Mouse (Mus musculus): ENCODE data around the gene Spata13.

Gene Spata13

DNA sequence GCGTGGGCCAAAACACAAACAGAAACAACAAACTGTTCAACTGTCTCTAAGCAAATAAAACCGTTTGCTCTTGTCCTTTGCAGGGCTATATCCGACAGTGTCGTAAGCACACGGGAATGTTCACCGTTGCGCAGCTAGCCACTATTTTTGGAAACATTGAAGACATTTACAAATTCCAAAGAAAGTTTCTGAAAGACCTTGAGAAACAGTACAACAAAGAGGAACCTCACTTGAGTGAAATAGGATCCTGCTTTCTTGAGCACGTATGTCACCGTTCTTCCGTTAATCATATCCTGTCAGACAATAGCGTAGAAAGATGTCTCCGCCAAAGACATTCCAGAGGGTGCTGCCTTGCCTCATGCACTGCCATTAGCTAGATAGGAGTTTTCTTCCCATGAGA, 116.1 kb downstream of the Spata13 start:
- no peak for DNase-seq (ENCODE audit: low spot score in 2 of 2)

DNA sequence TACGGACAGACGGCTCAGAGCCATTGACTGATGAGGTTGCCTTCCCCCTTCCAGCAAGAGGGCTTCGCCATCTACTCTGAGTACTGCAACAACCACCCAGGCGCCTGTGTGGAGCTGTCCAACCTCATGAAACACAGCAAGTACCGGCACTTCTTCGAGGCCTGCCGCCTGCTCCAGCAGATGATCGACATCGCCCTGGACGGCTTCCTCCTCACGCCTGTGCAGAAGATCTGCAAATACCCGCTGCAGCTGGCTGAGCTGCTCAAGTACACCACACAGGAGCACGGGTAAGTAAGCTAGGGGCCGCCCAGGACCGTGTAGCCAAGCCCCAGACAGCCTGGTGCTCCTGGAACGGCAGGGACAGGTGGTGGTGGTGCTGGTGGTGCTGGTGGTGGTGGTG, 117.8 kb downstream of the Spata13 start:
- no peak for DNase-seq (ENCODE audit: low spot score in 2 of 2)

DNA sequence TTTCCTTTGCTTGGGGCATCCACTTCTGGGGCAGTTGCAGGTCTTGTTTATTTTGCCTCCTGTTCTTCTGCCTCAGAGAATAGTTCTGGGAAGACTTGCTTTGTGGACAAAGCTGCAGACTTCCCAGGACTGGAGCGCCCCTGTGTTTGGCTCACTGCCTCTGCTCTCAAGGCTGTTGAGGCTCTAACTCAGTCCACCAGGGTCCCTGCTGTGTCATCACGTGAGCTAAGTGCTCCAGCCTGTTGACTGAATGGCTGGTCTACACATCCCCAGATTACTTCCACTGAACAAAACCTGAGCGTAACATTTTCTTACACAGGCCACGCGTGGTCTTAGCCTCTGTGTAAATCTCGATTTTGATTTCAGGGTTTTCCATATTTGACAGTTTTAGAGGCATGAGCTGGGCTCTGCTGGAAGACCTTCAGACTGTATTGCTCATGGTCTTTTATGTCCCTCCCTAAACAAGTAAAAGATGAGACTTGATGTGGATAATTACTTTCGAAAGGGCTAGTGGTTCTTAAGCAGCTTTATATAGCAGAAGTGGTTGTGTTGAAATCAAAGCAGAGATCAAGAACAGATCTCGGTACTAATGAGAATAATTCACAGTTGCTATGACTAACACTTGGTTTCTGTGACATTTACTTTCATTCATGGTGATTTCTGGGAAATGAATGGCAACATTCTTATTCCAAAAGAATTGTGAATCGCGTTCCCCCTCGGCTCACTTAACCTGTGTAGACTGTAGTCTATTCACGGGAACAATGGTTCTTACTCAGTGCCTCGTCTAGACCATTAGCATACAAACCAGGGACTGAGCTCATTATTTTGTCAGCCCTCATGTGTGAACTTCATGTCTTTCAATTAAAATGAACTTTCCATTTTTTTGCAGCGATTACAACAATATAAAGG, 119.3 kb downstream of the Spata13 start:
- no peak for DNase-seq (ENCODE audit: low spot score in 2 of 2)

DNA sequence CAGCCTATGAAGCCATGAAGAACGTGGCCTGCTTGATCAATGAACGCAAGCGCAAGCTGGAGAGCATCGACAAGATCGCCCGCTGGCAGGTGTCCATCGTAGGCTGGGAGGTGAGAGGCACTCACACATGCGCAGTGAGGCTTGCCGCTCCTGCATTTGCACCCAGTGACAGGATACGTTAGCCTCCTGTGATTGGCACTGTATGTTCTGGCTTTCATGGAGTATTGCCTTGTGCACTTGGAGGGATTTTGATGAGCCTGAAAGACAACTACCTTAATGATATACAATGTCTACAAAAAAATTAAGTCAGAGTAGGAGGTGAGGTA, 120.0 kb downstream of the Spata13 start:
- no peak for DNase-seq (ENCODE audit: low spot score in 2 of 2)

DNA sequence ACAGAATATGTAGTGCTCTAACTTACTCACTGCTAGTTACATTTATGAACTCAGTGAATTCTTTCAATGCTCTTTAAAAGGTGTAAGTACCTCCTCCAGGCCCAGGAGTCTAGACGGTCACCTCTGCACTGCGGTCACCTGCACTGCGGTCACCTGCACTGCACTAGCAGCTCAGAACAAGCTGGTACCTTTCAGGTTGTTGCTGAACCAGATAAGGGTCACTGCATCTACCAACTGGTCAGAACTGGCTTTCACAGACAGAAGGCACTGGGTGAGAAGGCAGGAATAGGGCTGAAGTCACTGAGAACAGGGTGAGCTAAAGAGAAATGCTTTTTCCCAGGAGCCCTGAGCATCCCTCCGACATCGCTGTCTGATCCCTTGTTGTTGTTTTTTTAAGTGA, 120.9 kb downstream of the Spata13 start:
- no peak for DNase-seq (ENCODE audit: low spot score in 2 of 2)

DNA sequence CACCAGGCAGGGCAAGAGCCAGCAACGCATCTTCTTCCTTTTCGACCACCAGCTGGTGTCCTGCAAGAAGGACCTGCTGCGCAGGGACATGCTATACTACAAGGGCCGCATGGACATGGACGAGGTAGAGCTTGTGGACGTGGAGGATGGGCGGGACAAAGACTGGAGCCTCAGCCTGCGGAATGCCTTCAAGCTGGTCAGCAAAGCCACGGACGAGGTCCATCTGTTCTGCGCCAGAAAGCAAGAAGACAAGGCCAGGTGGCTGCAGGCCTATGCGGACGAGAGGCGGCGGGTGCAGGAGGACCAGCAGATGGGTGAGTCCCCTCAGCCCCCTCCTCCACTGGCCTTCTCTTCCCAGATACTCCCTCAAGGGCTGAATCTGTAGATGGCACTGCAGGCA, 122.5 kb downstream of the Spata13 start:
- DNase-seq (ENCODE audit: low spot score in 2 of 2) = no peak

DNA sequence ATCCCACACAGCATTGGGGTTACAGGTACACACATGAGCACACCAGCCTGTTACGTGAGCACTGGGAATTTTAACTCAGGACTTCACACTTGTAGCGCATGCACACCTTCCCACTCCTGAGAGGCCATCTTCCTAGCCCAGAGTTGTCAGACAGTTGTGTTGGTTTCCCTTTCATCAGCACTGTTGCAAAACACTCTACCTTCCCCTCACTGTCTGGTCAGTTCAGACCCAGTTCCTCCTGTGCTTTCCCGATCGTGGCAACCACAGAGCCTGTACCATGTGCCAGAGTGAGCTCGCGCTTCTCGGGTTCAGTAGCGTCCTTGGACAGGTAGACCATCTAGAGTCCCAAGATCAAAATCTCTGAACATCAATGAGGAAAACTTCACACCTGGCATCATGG, 123.5 kb downstream of the Spata13 start:
- no peak for DNase-seq (ENCODE audit: low spot score in 2 of 2)

DNA sequence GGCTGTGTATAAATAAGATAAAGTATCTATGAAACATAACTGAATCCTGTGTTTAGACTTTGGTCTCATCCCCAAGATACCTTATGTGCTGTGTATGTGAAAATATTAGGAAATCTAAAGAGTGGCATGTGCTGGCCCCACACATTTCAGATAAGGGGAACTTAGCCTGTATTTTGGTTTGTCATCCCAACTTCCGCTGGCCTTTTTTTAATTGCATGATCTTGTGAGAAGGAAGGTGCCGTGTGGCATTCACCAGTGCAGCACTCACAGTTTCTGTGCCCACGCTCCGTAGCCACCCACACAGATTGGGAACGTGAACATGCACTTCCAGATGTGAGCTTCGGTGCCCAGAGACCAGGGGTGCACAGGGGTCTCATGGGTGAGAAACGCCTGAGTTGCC, 123.9 kb downstream of the Spata13 start:
- DNase-seq (ENCODE audit: low spot score in 2 of 2) = no peak

DNA sequence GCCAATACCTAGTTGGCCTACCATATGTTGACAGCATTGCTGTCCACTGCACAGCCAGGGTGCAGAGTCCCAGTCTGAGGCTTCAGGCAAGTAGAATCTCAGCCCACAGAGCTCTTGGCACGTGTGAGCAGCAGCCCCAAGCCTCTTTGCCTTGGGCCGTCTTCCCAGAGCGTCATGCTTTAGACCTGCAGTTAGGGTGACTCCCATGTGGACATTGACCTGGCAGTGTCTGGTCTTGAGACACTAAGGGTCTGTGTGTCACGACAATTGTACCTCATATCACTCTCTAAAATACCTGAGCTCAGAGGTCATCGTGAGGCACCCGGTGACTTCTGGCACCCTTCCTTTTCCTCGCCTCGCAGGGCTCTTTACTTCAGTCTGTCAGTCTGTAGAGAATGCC, 125.3 kb downstream of the Spata13 start:
- no peak for DNase-seq (ENCODE audit: low spot score in 2 of 2)

DNA sequence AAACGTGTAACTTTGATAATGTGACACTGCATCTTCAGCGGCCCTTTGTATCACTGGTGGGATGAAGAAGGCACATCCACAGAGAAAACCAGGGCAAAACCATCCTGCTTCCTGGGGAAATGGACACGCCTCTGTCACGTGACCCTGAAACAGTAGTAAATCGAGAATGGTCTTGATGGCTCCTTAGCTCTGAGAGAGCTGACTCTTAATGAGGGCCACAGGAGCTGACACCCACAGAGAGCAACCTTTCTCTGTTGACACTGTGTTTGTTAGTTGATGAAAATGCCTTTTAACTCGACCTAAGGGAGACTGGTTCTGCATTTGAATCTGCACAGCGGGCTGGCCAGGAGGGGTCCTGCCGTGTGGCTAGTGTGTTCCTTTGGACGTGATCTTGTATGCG, 128.0 kb downstream of the Spata13 start:
- DNase-seq (ENCODE audit: low spot score in 2 of 2) = no peak

DNA sequence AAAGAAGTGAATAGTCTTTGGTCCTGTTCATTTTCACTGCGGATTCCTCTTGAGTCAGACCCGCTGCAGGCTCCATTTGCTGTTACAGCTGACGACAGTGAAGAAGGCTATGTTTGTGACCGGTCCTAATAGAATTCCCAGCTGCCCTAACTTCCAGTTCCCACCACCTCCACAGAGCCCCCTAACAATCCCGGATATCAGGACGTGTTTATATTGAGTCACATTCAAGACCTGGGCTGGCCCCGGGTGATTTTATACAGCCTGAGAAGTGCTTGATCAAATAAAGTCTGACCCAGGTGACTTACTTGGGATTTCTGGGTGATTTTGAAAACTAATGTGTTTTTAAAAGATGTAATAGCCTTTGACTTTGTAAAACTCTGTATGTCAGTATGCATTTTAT, 129.0 kb downstream of the Spata13 start:
- no peak for DNase-seq (ENCODE audit: low spot score in 2 of 2)

DNA sequence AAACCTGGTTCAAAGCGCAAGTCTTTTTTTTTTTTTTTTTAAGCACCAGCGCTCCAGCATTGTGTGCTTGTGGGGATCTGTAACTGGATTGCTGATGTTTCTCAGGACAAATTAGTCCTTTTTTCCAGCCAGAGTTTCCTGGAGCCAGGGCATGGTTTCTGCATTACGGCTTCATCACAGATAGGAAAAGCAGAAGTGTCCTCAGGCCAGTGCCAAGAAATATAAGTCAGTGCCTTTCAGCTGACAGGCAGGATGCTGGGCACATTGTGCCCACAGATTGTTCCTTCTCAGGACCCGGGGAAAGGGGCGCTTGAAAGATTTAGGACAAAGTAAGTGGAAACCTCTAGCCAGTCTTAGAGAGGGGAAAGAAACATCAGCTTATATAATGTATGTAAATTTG, 129.9 kb downstream of the Spata13 start:
- DNase-seq (ENCODE audit: low spot score in 2 of 2) = no peak

DNA sequence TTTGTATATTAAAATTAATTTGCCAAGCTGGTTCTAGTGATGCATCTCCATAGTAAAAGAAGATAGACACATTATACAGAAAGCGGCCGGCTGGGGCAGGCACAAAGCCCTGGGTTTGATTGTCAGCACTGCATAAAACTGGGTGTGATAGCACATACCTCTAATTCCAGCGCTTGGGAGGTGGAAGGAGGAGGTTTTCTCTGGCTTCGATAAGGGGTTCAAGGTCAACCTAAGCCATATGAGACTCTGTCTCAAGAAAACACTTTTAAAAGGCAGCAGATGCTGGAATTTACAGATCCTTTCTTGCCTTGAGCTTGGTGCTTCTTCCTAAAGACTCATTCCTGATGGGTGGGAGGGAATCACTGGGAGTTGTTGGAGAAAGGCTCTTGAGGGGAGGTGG, 130.7 kb downstream of the Spata13 start:
- no peak for DNase-seq (ENCODE audit: low spot score in 2 of 2)

DNA sequence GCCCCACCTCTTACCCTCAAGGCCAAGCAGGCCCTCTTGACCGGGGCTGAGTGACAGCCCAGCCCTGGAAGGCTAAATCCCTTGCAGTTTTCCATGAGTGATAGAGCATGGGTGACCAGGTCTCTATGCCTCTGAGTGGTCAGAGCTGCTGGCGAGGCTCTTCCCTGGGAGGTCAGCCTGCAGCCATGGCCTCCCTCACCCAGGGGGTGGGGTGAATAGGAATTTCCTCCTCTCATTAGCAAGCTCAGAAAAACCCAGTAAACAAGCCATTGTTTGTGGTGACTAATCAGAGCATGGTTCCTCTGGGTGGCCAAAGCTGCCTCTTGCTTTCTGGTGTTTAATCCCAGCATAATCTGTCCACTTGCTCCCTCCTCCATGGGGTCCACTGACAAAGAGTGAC, 131.2 kb downstream of the Spata13 start:
- DNase-seq (ENCODE audit: low spot score in 2 of 2) = no peak

DNA sequence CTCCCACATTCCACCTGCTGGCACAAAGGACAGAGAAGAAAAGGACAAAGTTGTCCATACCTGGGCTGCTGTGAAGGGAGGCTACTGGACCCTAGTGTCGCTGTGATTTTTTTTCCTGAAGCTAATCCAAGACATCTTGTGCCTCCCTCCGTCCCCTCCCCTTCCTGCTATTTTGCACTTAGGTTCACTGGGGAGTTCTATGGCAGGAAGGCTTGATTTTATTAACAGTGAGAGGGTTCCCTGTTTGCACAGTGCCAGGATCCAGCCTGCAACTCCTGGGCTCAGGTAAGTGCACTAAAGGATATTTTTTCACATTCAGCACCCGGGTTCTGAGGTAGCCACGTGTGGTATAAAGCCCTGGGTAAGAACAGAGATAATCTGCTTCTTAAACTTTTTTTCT, 134.1 kb downstream of the Spata13 start, which contains the start of gene C1qtnf9:
C1qtnf9 (plus strand) TSS at position 251 of the 400 bp plus-strand sequence.
- no peak for DNase-seq (ENCODE audit: low spot score in 2 of 2)

DNA sequence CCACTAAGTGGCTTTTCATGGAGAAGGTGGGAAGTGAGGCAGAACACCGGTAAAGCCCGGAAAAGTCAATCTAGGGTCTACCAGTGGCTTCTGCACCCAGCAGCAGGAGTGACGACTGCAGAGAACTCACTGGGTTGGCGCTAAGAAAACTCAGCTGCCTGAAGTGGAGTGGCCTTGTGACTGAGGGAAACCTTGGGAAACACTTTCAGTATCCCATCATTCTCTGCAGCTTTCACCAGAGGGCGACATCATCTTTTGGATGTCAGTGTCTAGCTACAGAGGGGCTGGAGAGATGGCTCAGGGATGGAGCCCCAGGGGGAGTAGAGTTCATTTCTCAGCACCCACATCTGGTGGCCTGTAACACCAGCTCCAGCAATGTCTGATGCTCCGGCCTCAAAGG, 135.5 kb downstream of the Spata13 start:
- no peak for DNase-seq (ENCODE audit: low spot score in 2 of 2)

DNA sequence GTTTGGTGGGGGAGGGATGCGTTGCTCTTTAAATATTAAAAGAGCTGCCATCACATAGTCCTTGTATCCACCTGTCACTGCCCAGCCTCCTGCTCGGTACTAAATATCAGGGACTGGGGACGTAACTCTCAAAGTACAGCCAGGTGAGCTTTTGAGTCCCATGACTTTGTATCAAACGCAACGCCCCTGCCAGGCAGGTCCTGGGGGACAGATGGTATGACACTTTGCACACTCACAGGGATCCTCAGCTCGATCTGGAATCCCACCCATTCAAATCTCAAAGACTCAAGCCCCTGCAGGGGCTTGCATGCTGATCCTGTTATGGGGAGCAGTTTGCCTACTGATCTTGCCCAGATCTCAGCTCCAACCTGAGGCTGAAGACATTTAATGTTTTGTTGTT, 136.8 kb downstream of the Spata13 start:
- DNase-seq (ENCODE audit: low spot score in 2 of 2) = no peak

DNA sequence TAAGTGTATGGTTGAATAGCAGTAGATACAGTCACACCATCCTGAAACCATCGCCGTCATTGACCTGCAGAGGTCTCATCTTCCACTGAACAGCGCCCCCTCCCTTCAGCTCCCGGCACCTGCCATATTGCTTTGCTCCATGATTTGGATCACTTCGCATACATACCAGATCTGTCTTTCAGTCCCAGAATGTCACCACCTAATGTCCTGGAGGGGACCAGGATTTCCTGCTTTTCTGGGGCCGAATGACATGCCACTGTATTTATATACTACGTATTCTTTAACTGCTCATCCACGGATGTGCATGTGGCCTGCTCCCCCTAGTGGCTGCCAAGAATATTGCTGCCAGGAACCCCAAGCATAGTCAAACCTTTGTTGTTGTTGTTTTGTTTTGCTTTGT, 137.3 kb downstream of the Spata13 start:
- DNase-seq (ENCODE audit: low spot score in 2 of 2) = peak; percentile 46 to 77

DNA sequence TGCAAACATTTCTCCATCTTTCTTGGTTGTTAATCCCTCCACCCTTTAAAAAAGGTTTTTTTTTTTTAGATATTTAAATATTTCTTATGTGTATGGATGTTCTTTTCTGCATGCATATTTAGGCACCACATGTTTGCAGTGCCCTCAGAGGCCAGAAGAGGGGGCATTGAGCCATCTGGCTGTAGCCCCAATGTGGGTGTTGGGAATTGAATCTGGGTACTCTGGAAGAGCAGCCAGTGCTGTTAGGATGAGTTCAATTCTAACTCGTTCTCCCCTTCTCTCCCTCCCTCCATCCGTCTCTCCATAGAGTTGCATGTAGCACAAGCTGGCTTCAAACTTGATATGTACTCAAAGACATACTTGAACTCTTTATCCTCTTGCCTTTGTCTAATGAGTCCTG, 139.7 kb downstream of the Spata13 start:
- DNase-seq (ENCODE audit: low spot score in 2 of 2) = no peak

DNA sequence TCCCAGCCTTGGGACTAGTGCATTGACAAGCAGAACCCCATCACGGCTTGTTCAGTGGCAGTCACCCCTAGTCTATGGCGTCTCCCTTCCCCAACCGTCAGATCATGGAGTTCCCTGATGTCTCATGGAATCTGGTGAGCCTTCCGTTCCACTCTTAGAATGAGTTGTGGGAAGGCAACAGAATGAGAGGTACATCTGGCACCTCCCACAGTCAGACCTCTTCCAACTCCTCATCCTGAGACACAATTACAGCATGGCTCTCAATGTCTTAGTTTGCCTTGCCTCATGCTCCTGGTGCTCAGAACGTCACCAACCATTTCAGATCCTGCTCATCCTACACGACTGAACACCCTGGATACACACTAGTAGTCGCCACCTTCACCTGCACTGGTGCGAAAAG, 142.7 kb downstream of the Spata13 start:
- no peak for DNase-seq (ENCODE audit: low spot score in 2 of 2)

DNA sequence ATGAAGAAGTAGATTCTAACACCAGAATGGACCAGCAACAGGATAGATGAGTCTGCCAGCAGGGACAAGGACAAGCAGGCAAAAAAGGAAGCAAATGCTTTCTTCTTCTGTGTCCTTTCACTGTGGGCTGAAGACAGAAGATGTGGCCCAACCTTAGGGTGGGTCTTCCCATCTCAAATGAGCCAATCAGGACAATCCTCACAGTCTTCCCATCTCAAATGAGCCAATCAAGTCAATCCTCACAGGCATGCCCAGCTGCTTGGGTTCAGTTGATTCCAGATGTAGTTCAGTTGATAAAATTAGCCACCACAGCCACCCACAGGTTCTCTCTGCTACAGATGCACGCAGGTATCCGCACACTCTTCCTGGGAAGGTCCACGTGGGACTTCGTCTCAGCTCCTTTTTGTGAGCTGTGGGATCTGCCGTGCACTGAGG, 143.7 kb downstream of the Spata13 start:
- peak; percentile 48 to 53 for DNase-seq (ENCODE audit: low spot score in 2 of 2)

DNA sequence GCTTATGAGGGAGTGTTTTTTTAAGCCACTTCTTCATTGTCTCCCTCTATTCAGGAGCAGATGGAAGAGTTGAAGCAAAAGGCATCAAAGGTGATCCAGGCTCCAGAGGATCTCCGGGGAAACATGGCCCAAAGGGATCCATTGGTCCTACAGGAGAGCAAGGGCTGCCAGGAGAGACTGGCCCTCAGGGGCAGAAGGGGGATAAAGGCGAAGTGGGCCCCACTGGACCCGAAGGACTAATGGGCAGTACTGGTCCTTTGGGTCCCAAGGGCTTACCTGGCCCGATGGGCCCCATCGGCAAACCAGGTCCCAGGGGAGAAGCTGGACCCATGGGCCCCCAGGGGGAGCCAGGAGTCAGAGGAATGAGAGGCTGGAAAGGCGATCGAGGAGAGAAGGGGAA, 145.4 kb downstream of the Spata13 start:
- DNase-seq (ENCODE audit: low spot score in 2 of 2) = no peak

DNA sequence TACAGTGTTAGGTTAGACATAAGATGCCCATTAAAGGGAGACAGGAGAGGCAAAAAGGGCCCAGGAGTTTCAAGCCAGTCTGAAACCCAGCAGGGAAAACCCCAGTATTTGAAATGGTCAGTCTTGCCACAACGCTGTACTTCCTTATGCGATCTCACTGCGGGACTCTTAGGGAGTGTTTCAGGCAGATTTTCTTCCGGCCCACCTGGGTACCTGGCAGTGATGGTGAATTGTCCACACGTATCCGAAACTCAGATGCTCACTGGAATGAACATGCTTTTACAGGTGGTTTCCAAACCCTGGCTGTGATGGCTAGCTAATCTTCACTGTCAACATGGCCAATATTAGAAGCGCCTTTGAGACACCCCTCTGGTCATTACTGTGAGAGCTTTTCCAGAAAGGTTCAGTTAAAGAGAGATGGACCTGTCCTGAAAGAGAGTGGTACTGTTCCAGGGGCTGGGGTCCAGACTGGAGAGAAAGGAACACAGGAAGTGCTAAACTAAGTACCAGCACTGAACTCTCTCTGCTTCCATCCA, 148.4 kb downstream of the Spata13 start:
- DNase-seq (ENCODE audit: low spot score in 2 of 2) = no peak

DNA sequence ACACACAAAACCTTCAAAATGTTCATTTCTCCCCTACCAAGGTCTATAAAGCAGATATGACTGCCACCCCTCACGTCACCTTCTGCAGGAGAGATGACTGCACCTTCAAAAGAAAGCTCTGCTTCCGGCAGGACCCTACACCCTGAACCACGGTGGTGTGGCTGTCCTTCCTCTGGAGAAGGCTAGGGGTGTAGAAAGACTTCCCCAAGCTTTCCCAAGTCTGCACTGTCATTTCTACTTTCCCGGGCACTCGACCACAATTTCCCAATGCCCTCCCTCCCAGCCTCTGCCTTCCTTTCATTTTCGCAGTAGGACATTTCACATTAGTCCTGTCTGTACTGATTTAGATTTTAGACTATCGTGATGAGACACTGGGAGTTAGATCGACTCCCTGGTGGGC, 149.4 kb downstream of the Spata13 start:
- DNase-seq (ENCODE audit: low spot score in 2 of 2) = no peak

Data from thymus, postnatal 10 days (tissue).